Mouse (Mus musculus) MEL (cell line): ENCODE data around the gene Wdr70. TPM values are rescaled to one million over a fixed set of nuclear protein-coding genes. Genes with fewer than 3 reads are reported as not detected.

Experiments used
- DNase-seq: peaks from one replicate; pipeline ENCODE4 v3.0.0; 2011; ENCODE audit warnings: low read depth, low spot score
- H3K27ac ChIP-seq: 2 replicates; pipeline ENCODE4 v1.5.1; 2012; ENCODE audit warnings: low read depth, mild to moderate bottlenecking, control low read depth, low read length, moderate library complexity; ENCODE audit not compliant: control insufficient read depth
- H3K27me3 ChIP-seq, 2 experiments: fragments of 150-350 bp in 1 of 2; sonication (generic) in 1 of 2; 2 replicates each; pipeline ENCODE4 v1.6.1; 2012; ENCODE audit warnings: low read length in 2 of 2, mild to moderate bottlenecking in 2 of 2, improper control_type of control experiment in 1 of 2, moderate library complexity in 1 of 2; ENCODE audit not compliant: insufficient read depth in 2 of 2, control insufficient read depth in 1 of 2
- H3K36me3 ChIP-seq, 2 experiments: 2 replicates each; pipeline ENCODE4 v1.6.1; 2012 to 2014; ENCODE audit warnings: low read length in 2 of 2, improper control_type of control experiment in 1 of 2, inconsistent platforms in 1 of 2, mild to moderate bottlenecking in 1 of 2; ENCODE audit not compliant: insufficient read depth in 2 of 2, control insufficient read depth in 1 of 2
- H3K4me1 ChIP-seq, 2 experiments: fragments of 150-350 bp in 1 of 2; sonication (generic) in 1 of 2; 2 replicates each; pipeline ENCODE4 v1.6.1; 2012; ENCODE audit warnings: low read length in 2 of 2, improper control_type of control experiment in 1 of 2, mild to moderate bottlenecking in 1 of 2; ENCODE audit not compliant: insufficient read depth in 2 of 2, control insufficient read depth in 1 of 2
- H3K4me3 ChIP-seq, 2 experiments: fragments of 150-350 bp in 1 of 2; sonication (generic) in 1 of 2; 2 replicates each; pipeline ENCODE4 v1.5.1; 2012; ENCODE audit warnings: low read depth in 2 of 2, low read length in 2 of 2, mild to moderate bottlenecking in 2 of 2, moderate library complexity in 2 of 2, control low read depth in 1 of 2, improper control_type of control experiment in 1 of 2; ENCODE audit not compliant: control insufficient read depth in 1 of 2, insufficient read depth in 1 of 2
- H3K79me2 ChIP-seq: 2 replicates; pipeline ENCODE4 v1.6.1; 2012; ENCODE audit warnings: mild to moderate bottlenecking, low read length, moderate library complexity; ENCODE audit not compliant: control insufficient read depth, poor library complexity, insufficient read depth
- H3K9ac ChIP-seq: 2 replicates; pipeline ENCODE4 v1.6.1; 2012; ENCODE audit warnings: low read depth, mild to moderate bottlenecking, control low read depth, low read length, moderate library complexity; ENCODE audit not compliant: control insufficient read depth, poor library complexity, severe bottlenecking
- H3K9me3 ChIP-seq: fragments of 150-350 bp; sonication (generic); replicated peaks from 2 replicates; pipeline ENCODE4 v1.6.1; 2012; ENCODE audit warnings: mild to moderate bottlenecking, low read length, improper control_type of control experiment, moderate library complexity; ENCODE audit not compliant: insufficient read depth
- CHD1 ChIP-seq: IDR thresholded peaks from 2 replicates; pipeline ENCODE4 v1.6.1; 2012; ENCODE audit warnings: low read depth, mild to moderate bottlenecking, inconsistent platforms, low read length, improper control_type of control experiment
- CHD2 ChIP-seq: IDR thresholded peaks from 2 replicates; pipeline ENCODE4 v1.6.1; 2011; ENCODE audit warnings: low read length, improper control_type of control experiment
- CTCF ChIP-seq, 3 experiments: IDR thresholded peaks in 2 of 3; conservative IDR thresholded peaks in 1 of 3; 2 replicates each; pipeline ENCODE4 v1.5.1; 2011 to 2012; ENCODE audit warnings: low read length in 3 of 3, low read depth in 2 of 3, mild to moderate bottlenecking in 2 of 3, improper control_type of control experiment in 1 of 3, inconsistent platforms in 1 of 3, mixed read lengths in 1 of 3, moderate library complexity in 1 of 3; ENCODE audit not compliant: control insufficient read depth in 1 of 3, insufficient read depth in 1 of 3, poor library complexity in 1 of 3, severe bottlenecking in 1 of 3
- E2F4 ChIP-seq: IDR thresholded peaks from 2 replicates; pipeline ENCODE4 v1.6.1; 2011; ENCODE audit warnings: low read depth, low read length, improper control_type of control experiment, borderline replicate concordance
- ELF1 ChIP-seq: IDR thresholded peaks from 2 replicates; pipeline ENCODE4 v1.6.1; 2014; ENCODE audit warnings: low read depth, mild to moderate bottlenecking, inconsistent platforms, low read length, improper control_type of control experiment, moderate library complexity
- EP300 ChIP-seq, 2 experiments: IDR thresholded peaks; 2 replicates each; pipeline ENCODE4 v1.6.1; 2011; ENCODE audit warnings: improper control_type of control experiment in 2 of 2, low read length in 2 of 2, low read depth in 1 of 2, mild to moderate bottlenecking in 1 of 2
- ETS1 ChIP-seq: IDR thresholded peaks from 2 replicates; pipeline ENCODE4 v1.6.1; 2012; ENCODE audit warnings: low read depth, mild to moderate bottlenecking, inconsistent platforms, low read length, improper control_type of control experiment, moderate library complexity
- GABPA ChIP-seq: IDR thresholded peaks from 2 replicates; pipeline ENCODE4 v1.6.1; 2012; ENCODE audit warnings: low read depth, mild to moderate bottlenecking, inconsistent platforms, low read length, improper control_type of control experiment, moderate library complexity
- GATA1 ChIP-seq: IDR thresholded peaks from 2 replicates; pipeline ENCODE4 v1.6.1; 2011; ENCODE audit warnings: low read depth, low read length, improper control_type of control experiment
- HCFC1 ChIP-seq: IDR thresholded peaks from 2 replicates; pipeline ENCODE4 v1.6.1; 2012; ENCODE audit warnings: low read depth, mild to moderate bottlenecking, inconsistent platforms, low read length, improper control_type of control experiment, moderate library complexity
- KAT2A ChIP-seq: conservative IDR thresholded peaks from 2 replicates; pipeline ENCODE4 v1.6.1; 2012; ENCODE audit warnings: low read depth, low read length, improper control_type of control experiment, inconsistent platforms
- MAX ChIP-seq: IDR thresholded peaks from 2 replicates; pipeline ENCODE4 v1.6.1; 2011; ENCODE audit warnings: low read length, improper control_type of control experiment
- MAZ ChIP-seq: IDR thresholded peaks from 2 replicates; pipeline ENCODE4 v1.6.1; 2012; ENCODE audit warnings: low read depth, mild to moderate bottlenecking, inconsistent platforms, low read length, improper control_type of control experiment
- MXI1 ChIP-seq: IDR thresholded peaks from 2 replicates; pipeline ENCODE4 v1.6.1; 2011; ENCODE audit warnings: mild to moderate bottlenecking, low read depth, low read length, improper control_type of control experiment
- MYB ChIP-seq: IDR thresholded peaks from 2 replicates; pipeline ENCODE4 v1.6.1; 2011; ENCODE audit warnings: mild to moderate bottlenecking, low read depth, low read length, improper control_type of control experiment
- MYC ChIP-seq: IDR thresholded peaks from 2 replicates; pipeline ENCODE4 v1.6.1; 2011; ENCODE audit warnings: low read depth, mild to moderate bottlenecking, low read length, improper control_type of control experiment, moderate library complexity
- NRF1 ChIP-seq: IDR thresholded peaks from 2 replicates; pipeline ENCODE4 v1.6.1; 2014; ENCODE audit warnings: low read depth, mild to moderate bottlenecking, inconsistent platforms, low read length, improper control_type of control experiment, moderate library complexity; ENCODE audit not compliant: poor library complexity, insufficient read depth, severe bottlenecking
- POLR2A ChIP-seq, 2 experiments: IDR thresholded peaks; 2 replicates each; pipeline ENCODE4 v1.6.1; 2011 to 2012; ENCODE audit warnings: low read length in 2 of 2, mild to moderate bottlenecking in 2 of 2, control low read depth in 1 of 2, improper control_type of control experiment in 1 of 2, low read depth in 1 of 2, moderate library complexity in 1 of 2; ENCODE audit not compliant: control insufficient read depth in 1 of 2, insufficient read depth in 1 of 2, poor library complexity in 1 of 2
- POLR2AphosphoS2 ChIP-seq: IDR thresholded peaks from 2 replicates; pipeline ENCODE4 v1.6.1; 2011; ENCODE audit warnings: low read length, improper control_type of control experiment
- POLR2AphosphoS5 ChIP-seq: IDR thresholded peaks from 2 replicates; pipeline ENCODE4 v1.6.1; 2012; ENCODE audit warnings: low read depth, borderline replicate concordance, mild to moderate bottlenecking, inconsistent platforms, low read length, moderate library complexity, mixed read lengths
- SIN3A ChIP-seq: IDR thresholded peaks from 2 replicates; pipeline ENCODE4 v1.6.1; 2012; ENCODE audit warnings: low read length, improper control_type of control experiment, inconsistent platforms
- SMC3 ChIP-seq: IDR thresholded peaks from 2 replicates; pipeline ENCODE4 v1.6.1; 2011; ENCODE audit warnings: low read depth, low read length, improper control_type of control experiment
- TAL1 ChIP-seq: IDR thresholded peaks from 2 replicates; pipeline ENCODE4 v1.6.1; 2012; ENCODE audit warnings: mild to moderate bottlenecking, inconsistent platforms, low read length, moderate library complexity, mixed read lengths
- TBP ChIP-seq: IDR thresholded peaks from 2 replicates; pipeline ENCODE4 v1.8.0; 2011; ENCODE audit warnings: low read depth, low read length, improper control_type of control experiment
- TCF12 ChIP-seq: IDR thresholded peaks from 2 replicates; pipeline ENCODE4 v1.6.1; 2014; ENCODE audit warnings: low read depth, mild to moderate bottlenecking, inconsistent platforms, low read length, improper control_type of control experiment, moderate library complexity
- UBTF ChIP-seq: IDR thresholded peaks from 2 replicates; pipeline ENCODE4 v1.6.1; 2012; ENCODE audit warnings: low read depth, mild to moderate bottlenecking, inconsistent platforms, low read length, improper control_type of control experiment, moderate library complexity, borderline replicate concordance; ENCODE audit not compliant: insufficient read depth
- USF1 ChIP-seq: IDR thresholded peaks from 2 replicates; pipeline ENCODE4 v1.6.1; 2014; ENCODE audit warnings: low read depth, mild to moderate bottlenecking, inconsistent platforms, low read length, improper control_type of control experiment, moderate library complexity
- USF2 ChIP-seq, 2 experiments: IDR thresholded peaks; 2 replicates each; pipeline ENCODE4 v1.6.1; 2011 to 2012; ENCODE audit warnings: improper control_type of control experiment in 2 of 2, low read length in 2 of 2, borderline replicate concordance in 1 of 2, inconsistent platforms in 1 of 2, low read depth in 1 of 2, mild to moderate bottlenecking in 1 of 2; ENCODE audit not compliant: insufficient read depth in 1 of 2
- ZMIZ1 ChIP-seq: IDR thresholded peaks from 2 replicates; pipeline ENCODE4 v1.6.1; 2012; ENCODE audit warnings: low read depth, mild to moderate bottlenecking, inconsistent platforms, low read length, improper control_type of control experiment, moderate library complexity
- ZNF384 ChIP-seq: IDR thresholded peaks from 2 replicates; pipeline ENCODE4 v1.6.1; 2012; ENCODE audit warnings: low read depth, mild to moderate bottlenecking, inconsistent platforms, low read length, improper control_type of control experiment
- polyA plus RNA-seq, 2 experiments: library from polyadenylated mRNA; stranded (reverse) in 1 of 2; unstranded in 1 of 2; fragments of >175 nt in 1 of 2; fragments of >200 nt in 1 of 2; gene quantifications; 2 replicates each; pipeline versions ENCODE4 v1.2.1 to v1.2.4; 2012; ENCODE audit warnings: low replicate concordance in 2 of 2, low read depth in 1 of 2; ENCODE audit not compliant: insufficient read length in 2 of 2, insufficient read depth in 1 of 2, missing spikeins in 1 of 2
- total RNA-seq: library from RNA; depleted of rRNA; stranded (reverse); fragments of 300-350 nt; gene quantifications from 2 replicates; pipeline ENCODE4 v1.2.3, GENCODE M21; 2012

Wdr70 gene
- total and polyA plus RNA-seq, 3 experiments: 40.7 to 48.8 TPM; not detected in 1

DNA sequence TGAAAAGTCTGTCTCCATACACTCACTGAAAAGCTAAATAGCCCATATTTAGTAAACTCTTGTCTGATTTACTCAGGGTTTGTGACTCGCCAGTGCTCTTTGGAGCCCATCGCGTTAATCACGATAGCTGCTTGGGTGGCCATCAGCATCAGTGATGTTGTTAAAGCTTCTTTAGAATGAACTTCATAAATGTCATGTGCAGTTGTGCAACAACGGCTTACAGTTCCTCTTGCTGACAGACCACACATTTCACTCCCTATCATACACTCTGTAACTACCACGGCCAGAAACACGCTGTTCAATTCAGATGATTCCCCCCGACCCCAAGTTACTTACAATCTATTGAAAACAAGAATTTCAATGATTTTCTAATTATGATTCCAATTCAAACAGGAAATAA, 95.2 kb downstream of the Wdr70 start:
- no peak overlapping the region for H3K9ac ChIP-seq
- no peak for DNase-seq
- peaks cover 0 to 16% of the 10 kb centered on the region in 2 experiments; a peak in 2 of 4 replicates for H3K36me3 ChIP-seq
- no peaks in the 10 kb centered on the region for H3K79me2 ChIP-seq
- no peaks in the 10 kb centered on the region for H3K27me3 ChIP-seq
- no peak for TF ChIP-seq KAT2A
- TF ChIP-seq USF1: no peak
- TF ChIP-seq E2F4: no peak
- TF ChIP-seq MYB: no peak
- TF ChIP-seq UBTF: no peak
- TF ChIP-seq NRF1: no peak
- no peak for TF ChIP-seq CHD1
- TF ChIP-seq MXI1: no peak
- no peak for TF ChIP-seq POLR2A (IDR thresholded peaks at IDR 0.05; ENCODE audit: control insufficient read depth in 1 of 2, insufficient read depth in 1 of 2, low read depth in 1 of 2, low read length in 2 of 2, poor library complexity in 1 of 2)
- no peak for TF ChIP-seq ZNF384
- no peak for TF ChIP-seq POLR2AphosphoS2
- no peak for TF ChIP-seq SIN3A
- TF ChIP-seq MYC: no peak
- TF ChIP-seq MAZ: no peak
- no peak for TF ChIP-seq CHD2
- TF ChIP-seq SMC3: no peak
- peaks cover 10 to 13% of the 10 kb centered on the region in 2 experiments for H3K4me1 ChIP-seq
- no peaks in the 10 kb centered on the region for H3K9me3 ChIP-seq
- no peak overlapping the region for H3K4me3 ChIP-seq
- no peak overlapping the region for H3K27ac ChIP-seq

DNA sequence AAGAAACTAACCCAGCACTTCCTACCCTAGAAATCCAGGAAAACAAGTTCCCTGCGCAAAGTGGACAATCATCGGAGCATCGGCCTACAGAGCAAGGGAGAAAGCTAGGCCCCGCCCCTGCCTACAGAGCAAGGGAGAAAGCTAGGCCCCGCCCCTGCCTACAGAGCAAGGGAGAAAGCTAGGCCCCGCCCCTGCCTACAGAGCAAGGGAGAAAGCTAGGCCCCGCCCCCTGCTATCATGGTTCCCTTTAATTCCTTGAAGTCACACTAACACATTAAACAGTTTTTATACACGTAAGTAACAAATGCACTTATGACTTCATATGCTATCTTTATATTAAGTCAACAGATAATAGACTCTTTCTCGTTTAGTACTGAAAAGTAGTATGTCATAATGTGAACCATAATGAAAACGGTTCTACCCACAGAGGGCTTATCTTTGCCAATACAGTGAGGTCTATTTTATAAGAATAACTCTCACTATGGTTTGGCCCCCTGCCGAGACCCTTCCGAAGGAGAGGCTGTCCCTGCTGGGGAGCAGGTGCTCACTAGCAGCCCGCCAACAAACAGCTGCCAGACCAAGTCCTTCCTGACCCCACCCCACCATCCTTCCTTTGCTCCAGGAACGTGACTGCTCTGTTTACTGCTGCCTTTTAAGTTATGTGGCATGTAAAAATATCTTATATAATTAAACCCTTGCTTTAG, 100.0 kb downstream of the Wdr70 start:
- Histone ChIP-seq H3K4me3 (peak overlapping the region; percentile 56 to 60), H3K79me2 (no peaks in the 10 kb centered on the region), H3K27me3 (no peaks in the 10 kb centered on the region), H3K4me1 (peaks cover 21 to 24% of the 10 kb centered on the region in 2 experiments), H3K9me3 (no peaks in the 10 kb centered on the region), H3K27ac (peak overlapping the region; percentile 85), H3K36me3 (peaks cover 0 to 35% of the 10 kb centered on the region in 2 experiments; a peak in 2 of 4 replicates), H3K9ac (peak overlapping the region; percentile 46)
- peak; percentile 95 for DNase-seq
- peak; percentile 89 to 90 for TF ChIP-seq EP300 (IDR thresholded peaks at IDR 0.05; ENCODE audit: low read depth in 1 of 2, low read length in 2 of 2)
- 0 out of 2 replicates have a peak, but pooled peaks have one; percentile 12 for TF ChIP-seq TBP
- peak; percentile 92 for TF ChIP-seq TCF12
- TF ChIP-seq TAL1: peak; percentile 51
- TF ChIP-seq KAT2A: no peak
- TF ChIP-seq CTCF (IDR thresholded peaks at IDR 0.05 in 2 of 3, conservative IDR thresholded peaks at IDR 0.05 in 1 of 3; ENCODE audit: control insufficient read depth in 1 of 3, insufficient read depth in 1 of 3, low read depth in 2 of 3, low read length in 3 of 3, poor library complexity in 1 of 3, severe bottlenecking in 1 of 3): no peak
- no peak for TF ChIP-seq USF2 (IDR thresholded peaks at IDR 0.05; ENCODE audit: borderline replicate concordance in 1 of 2, insufficient read depth in 1 of 2, low read depth in 1 of 2, low read length in 2 of 2)
- TF ChIP-seq GABPA: no peak
- TF ChIP-seq ZMIZ1: no peak; the same call in 1 of the 2 replicates
- peak; percentile 82 for TF ChIP-seq GATA1
- no peak for TF ChIP-seq ZNF384
- TF ChIP-seq ETS1: peak; percentile 99
- TF ChIP-seq UBTF: no peak
- TF ChIP-seq HCFC1: peak; percentile 49; the same call in 1 of the 2 replicates
- peak; percentile 82 for TF ChIP-seq MYB
- TF ChIP-seq MAX: peak; percentile 42; the same call in 1 of the 2 replicates
- TF ChIP-seq POLR2AphosphoS5: no peak
- no peak for TF ChIP-seq E2F4
- TF ChIP-seq CHD2: no peak
- TF ChIP-seq MXI1: peak; percentile 78
- no peak for TF ChIP-seq ELF1
- 0 out of 2 replicates have a peak, but pooled peaks have one; percentile 48 for TF ChIP-seq MYC
